Comparison of ENCODE assay signal across 13 mouse cellular contexts in the genomic region with DNA sequence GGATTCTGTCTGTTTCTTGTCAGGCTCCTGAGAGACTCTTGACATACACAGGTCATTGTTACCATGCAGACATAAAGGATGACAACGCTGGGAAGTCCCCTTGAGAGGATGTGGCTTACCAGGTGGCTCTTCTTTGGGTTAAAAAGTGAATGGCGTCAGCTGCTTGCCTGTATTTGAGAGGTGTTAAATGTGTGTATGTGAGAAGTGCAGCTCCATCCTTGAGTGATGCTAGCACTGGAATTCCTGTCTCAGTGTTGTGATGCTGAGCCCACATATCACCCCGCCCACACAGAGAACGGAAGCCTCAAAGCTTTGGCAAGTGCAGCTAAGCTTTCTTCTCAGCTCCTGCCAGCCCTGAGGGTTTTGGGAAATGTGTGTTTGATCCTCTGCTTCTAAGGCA.
DNase-seq lines count a peak whose midpoint lies in the region; ATAC-seq lines count a peak whose summit lies in the region.
"Had no signal": no experiment of that assay in that cellular context is flagged by ENCODE, and none has a peak within 500 bp of the region (broad histone marks: within the 10 kb centered on the region; RNA-seq: fewer than 3 reads in every experiment).

No protein-coding gene starts in this region.

- no peak overlapping the region for H3K4me2 ChIP-seq in intestine, embryonic 15.5 days (replicated peaks)
- H3K4me2 ChIP-seq: limb, embryonic 15.5 days; neural tube, embryonic 13.5 days had no signal

- H3K4me1 ChIP-seq in intestine, embryonic 15.5 days (replicated peaks) = no peaks in the 10 kb centered on the region
- H3K4me1 ChIP-seq: limb, embryonic 15.5 days had no signal

- no peak overlapping the region for H3K9ac ChIP-seq in intestine, embryonic 15.5 days
- H3K9ac ChIP-seq: limb, embryonic 15.5 days; neural tube, embryonic 13.5 days had no signal

- H3K36me3 ChIP-seq in intestine, embryonic 15.5 days = no peaks in the 10 kb centered on the region
- H3K36me3 ChIP-seq: limb, embryonic 15.5 days; neural tube, embryonic 13.5 days had no signal

- no peaks in the 10 kb centered on the region for H3K9me3 ChIP-seq in intestine, embryonic 15.5 days
- H3K9me3 ChIP-seq: limb, embryonic 15.5 days; neural tube, embryonic 13.5 days had no signal

- WGBS in intestine, embryonic 15.5 days = 46% methylated on average over 4 of the region's 4 CpGs

- no peaks in the 10 kb centered on the region for H3K27me3 ChIP-seq in intestine, embryonic 15.5 days (replicated peaks)
- H3K27me3 ChIP-seq: limb, embryonic 15.5 days; neural tube, embryonic 13.5 days had no signal

- DNase-seq in embryo, embryonic 10 days (ENCODE audit: low spot score) = peak; percentile 13
- no peak for DNase-seq in embryo, embryonic 11 days
- peak; percentile 93 for DNase-seq in brain, adult 2 months (ENCODE audit: low read depth, low spot score)
- DNase-seq in layer of hippocampus, postnatal 10 days (ENCODE audit: low spot score in 2 of 2) = peak; percentile 9 to 23
- DNase-seq in right cerebral cortex, adult 2 months (ENCODE audit: low spot score in 2 of 2) = peak; percentile 91 to 92
- DNase-seq in spleen, adult 12 weeks (ENCODE audit: low spot score) = no peak
- DNase-seq: heart, postnatal 10 days; kidney, adult 11 months had no signal

- H3K4me3 ChIP-seq in intestine, embryonic 15.5 days (replicated peaks) = no peak overlapping the region
- H3K4me3 ChIP-seq: limb, embryonic 15.5 days; neural tube, embryonic 13.5 days had no signal

- ATAC-seq in intestine, embryonic 15.5 days = no peak
- ATAC-seq in cerebellum, adult (ENCODE audit: insufficient number of reproducible peaks, low FRiP score, low TSS enrichment) = no peak

- no peak overlapping the region for H3K27ac ChIP-seq in intestine, embryonic 15.5 days
- H3K27ac ChIP-seq: limb, embryonic 15.5 days; macrophage; neural tube, embryonic 13.5 days had no signal

Comparison
In these comparisons a context has a peak if more than half of its experiments do, and no peak if none do; other contexts are left out.
1. DNase-seq: peak in embryo, embryonic 10 days (single experiment), brain, adult 2 months (single experiment), layer of hippocampus, postnatal 10 days (2 of 2) and right cerebral cortex, adult 2 months (2 of 2); none in embryo, embryonic 11 days (single experiment) and spleen, adult 12 weeks (single experiment).